Mouse (Mus musculus) inflammation-experienced regulatory T-cells, adult 6 months (primary cell): ENCODE measurements around the gene Gfod2. TPM values are rescaled to one million over a fixed set of nuclear protein-coding genes. Genes with fewer than 3 reads are reported as not detected.

Source experiments
- ATAC-seq: one replicate; pipeline ENCODE4 v1.8.0; 2017
- polyA plus RNA-seq, 3 experiments: library from polyadenylated mRNA; unstranded; fragments of 100-300 nt; shearing (Covaris generic); gene quantifications; one replicate each; pipeline ENCODE4 v1.2.1; 2017

The Gfod2 gene
- polyA plus RNA-seq, 3 experiments from 2014 or later, result 1.7 to 5.9 (median 3.9) TPM

GRCm38 (mm10) chr8:105702001-105702401 is 56.5 kb downstream of the Gfod2 start:
- ATAC-seq, result no peak

DNA sequence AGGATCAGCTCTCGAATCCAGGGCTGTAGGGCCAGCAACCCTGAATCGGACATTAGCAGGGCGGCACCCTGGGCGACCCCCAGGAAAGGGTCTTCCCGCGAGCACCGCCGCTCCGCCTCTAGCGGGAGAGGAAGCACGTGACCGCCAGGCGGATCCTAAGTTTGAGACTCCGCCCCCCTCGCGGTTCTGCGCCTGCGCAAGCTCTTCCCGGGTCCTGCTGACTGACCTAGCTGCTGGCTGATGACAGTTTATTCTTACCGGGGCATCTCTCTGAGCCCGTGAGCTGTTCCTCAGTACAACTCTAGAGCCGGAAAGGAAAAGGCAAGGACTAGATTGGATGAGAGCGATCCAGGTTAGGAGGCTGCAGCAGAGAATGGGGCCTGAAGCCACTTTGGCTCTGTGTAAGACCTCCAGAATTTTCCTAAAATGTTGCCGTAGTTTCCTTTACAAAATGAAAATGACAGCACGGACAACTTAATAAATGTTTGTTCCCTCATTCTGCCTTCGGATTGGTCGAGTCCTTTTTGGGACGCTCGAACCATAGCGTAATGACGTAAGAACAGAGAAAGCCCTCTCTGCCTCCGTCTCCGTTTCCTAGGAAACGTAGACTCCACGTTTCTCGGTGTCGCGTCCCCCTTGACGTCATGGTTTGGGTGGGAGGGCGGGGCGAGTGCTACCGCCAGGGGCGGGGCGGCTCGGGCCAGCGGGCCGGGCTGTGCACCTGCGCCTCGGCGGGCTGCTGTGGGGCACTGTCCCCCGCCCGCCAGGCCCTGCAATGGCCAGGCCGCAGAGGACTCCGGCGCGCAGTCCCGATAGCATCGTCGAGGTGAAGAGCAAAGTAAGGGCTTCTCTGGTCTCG is 57.3 kb downstream of the Gfod2 start, which contains the start of the genes Acd and Pard6a:
Acd (minus strand) TSS at position 137 of the 859 bp plus-strand sequence.
Pard6a (plus strand) TSS at position 183 of the 859 bp plus-strand sequence.
- ATAC-seq, result peak; percentile 84

- peak; percentile 43 for ATAC-seq
Observed at GRCm38 (mm10) chr8:105700566-105700965, 57.9 kb downstream of the Gfod2 start.

DNA sequence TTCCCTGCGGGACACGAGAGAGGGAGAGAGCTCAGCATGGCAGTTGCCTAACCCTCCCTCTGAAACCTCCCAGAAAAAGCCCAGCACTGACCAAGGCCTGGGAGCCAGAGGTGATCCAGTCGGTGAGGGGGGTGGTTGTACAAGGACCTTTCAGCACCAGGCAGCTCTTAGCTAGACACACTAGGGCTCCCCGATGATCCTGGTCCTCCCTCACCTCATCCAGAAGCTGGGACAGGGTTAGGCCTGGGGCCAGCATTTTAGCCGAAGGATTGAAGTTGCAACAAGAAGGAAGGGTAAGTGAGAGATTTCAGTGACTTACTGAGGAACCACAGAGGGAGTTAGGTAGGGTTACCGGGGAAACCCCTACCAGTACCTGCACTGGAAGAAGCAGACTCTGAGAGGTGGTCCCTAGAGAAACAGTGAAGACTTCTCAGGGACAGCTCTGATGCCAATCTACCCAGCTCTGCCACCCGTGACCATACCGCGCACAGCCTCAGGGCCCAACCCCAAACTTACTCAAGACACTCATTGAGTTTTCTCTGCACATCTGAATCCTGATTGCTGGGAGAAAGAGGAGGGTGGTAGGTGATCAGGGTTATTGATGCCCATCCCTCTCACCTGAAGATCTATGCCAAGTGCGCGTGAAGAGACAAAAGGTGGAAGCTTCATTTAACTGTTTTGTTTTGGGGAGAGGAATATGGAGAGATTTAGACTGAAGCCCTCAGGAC is 58.8 kb downstream of the Gfod2 start:
- ATAC-seq, result no peak

DNA sequence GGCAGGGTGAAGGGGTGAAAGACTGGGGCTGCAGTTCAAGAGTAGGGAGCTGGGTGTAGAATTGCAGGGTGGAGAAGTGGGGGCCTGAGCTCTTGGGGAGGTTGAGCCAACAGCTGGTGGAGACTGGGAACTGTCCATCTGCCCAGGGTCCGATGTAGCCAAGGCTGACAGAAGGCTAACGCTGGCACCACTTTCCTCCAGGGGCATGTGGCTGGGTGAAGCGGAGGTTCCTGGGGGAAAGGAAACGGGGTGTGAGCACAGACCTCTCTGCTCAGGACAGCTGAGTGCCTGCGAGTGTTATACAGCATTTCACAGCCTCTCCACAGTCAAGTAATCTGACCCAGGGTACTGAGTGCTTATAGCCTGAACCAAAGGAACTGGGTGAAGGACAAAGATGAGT is 59.7 kb downstream of the Gfod2 start:
- no peak for ATAC-seq

DNA sequence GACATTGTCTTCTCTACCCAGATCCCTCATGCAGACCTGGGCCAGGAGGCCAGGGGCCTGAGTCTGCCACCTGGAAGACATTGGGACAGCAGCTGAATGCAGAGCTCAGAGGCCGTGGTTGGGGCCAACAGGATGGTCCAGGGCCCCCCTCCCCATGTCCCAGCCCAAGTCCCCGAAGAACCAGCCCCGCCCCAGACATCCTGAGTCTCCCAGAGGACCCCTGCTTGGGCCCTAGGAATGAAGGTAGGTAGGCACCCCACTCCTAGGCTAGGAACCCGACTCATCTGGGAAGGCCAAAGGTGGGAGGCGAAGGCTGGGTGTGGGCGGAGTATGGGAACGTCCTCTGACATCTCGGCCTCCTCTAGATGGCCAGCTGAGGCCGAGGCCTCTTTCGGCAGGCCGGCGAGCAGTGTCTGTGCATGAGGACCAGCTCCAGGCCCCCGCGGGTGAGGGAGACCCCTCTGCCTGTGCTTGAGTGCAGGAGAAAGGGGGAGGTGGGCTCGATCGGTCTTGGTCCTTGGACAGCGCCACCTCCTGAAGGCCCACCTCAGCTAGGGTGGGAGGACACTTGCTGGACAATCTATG is 61.2 kb downstream of the Gfod2 start:
- no peak for ATAC-seq

GRCm38 (mm10) chr8:105695080-105695780 is 63.2 kb downstream of the Gfod2 start:
- ATAC-seq, result no peak

DNA sequence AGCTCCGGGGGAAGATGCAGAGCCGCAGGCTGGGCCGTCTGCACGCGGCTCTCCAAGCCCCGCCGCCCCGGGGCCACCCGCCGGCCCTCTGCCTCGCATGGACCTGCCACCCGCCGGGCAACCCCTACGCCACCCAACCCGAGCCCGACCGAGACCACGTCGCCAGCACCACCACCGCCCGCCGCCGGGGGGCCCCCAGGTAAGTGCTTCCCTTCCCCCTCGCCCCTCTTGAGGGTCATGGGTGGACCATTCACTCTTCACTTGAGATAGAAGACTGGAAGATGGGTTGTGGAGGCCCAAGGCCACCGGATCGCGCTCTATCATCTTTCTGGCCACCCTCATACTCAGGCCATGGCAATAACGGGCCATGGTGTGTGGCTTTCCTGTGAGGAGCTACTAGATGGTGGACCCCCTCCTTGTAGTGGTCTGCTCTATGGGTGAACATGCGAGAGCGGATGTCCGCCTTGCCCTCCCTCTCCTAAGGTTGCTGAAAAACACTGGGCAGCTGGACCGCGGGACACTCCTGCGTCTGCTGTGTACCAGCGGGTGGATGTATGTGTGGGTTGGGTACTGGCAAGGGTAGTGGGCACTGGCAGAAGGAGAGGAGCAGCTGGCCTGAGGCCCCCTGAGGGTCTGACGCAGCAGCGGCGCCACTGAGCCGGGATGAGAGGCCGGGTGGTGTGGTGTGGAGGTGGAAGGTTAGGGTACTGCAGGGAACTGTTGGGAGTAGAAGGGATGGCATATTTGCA is 64.2 kb downstream of the Gfod2 start:
- ATAC-seq, result no peak

DNA sequence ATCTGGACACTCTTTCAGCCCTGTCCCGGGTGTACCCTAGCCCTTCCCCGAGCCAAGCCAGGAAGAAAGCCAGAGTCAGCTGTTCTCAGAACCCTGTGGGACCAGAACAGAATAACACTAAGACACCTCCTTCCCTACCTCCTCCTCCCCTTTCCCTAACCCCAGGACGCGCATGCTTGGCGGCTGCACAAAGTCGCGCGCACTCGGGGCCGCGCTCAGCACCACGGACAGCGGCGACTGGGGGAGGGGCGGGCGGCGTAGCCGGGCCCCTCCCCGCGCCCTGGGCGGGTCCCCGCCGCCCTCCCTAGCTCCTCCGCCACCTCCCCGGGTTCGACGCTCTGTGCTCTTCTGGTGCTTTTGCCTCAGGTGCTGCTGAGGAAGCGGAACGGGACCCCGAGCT is 64.8 kb downstream of the Gfod2 start:
- ATAC-seq, result no peak

DNA sequence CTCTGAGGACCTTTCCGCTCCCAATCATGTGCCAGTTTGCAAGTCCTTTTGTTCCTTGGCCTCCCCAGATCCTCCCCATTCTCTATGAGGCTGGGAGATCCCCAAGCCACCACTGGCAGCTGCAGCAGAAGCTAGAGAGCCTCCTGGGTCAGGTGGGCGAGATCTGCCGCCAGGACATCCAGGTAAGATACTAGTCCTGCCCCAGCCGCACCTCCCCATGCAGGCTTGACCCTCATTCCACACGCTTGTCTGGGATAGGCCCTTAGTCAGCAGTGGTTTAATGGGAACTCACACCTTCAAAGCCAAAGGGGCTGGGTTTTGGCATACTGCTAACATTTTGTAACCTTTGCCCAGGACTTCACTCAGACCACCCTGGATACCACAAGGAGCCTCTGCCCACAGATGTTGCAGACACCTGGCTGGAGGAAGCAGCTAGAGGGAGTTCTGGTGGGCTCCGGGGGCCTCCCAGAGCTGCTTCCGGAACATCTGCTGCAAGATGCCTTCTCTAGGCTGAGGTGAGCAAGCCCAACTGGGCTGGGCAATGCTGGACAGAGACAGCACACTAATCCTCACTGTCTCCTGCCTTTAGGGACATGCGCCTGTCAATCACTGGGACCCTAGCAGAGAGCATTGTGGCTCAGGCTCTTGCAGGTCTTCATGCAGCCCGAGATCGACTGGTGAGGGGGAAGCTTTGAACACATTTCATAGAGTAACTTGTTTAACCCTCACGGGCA is 65.8 kb downstream of the Gfod2 start:
- ATAC-seq, result no peak

DNA sequence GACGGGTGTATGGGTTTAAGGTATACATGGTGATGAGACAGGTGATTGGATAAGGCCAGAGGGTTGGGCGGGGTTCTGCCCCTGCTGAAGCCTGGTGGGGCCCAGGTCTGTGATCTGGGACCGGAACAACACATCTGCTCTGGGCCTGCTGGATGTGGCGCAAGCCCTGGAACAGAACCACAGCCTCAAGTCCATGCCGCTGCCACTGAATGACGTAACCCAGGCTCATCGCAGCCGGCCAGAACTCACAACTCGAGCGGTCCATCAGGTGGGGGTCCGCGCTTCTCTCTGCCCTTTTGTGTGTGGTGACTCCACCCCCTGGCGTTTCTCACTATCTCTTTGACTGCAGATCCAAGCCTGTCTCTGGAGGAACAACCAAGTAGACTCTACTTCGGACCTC is 67.5 kb downstream of the Gfod2 start:
- ATAC-seq, result no peak

- ATAC-seq, result no peak
Observed at GRCm38 (mm10) chr8:105689983-105690360, 68.5 kb downstream of the Gfod2 start.

DNA sequence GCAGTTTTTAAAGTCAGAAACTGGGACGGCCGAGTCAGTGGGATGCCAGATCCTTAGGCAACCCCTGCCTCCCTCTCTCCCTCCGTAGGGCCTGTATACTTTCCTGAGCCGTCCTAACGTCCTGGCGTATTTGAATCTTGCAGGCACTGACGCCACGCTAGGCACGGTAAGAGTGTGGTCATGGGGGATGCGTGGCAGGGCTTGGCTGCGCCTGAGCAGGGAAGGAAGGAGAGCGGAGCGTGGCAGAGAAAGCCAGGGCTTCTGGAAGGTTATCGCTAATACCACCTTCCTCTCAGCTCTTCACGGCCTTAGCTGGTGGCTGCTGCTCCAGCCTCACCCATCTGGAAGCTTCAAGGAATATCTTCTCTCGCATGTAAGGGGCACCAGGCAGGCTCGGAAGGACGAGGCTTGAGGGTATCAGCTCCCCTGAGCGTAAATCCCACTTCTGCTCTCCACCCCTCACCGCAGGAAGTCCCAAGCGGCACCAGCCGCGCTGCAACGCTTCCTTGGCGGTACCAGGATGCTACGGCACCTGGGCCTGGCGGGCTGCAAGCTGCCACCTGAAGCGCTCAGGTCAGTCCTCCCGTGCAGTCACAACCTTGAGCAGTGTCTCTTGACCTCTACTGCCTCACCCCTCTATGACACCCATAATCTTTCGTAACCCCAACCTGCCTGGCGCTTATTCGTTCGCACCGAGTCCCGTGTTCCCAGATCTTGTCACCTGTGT is 69.0 kb downstream of the Gfod2 start:
- ATAC-seq, result no peak

DNA sequence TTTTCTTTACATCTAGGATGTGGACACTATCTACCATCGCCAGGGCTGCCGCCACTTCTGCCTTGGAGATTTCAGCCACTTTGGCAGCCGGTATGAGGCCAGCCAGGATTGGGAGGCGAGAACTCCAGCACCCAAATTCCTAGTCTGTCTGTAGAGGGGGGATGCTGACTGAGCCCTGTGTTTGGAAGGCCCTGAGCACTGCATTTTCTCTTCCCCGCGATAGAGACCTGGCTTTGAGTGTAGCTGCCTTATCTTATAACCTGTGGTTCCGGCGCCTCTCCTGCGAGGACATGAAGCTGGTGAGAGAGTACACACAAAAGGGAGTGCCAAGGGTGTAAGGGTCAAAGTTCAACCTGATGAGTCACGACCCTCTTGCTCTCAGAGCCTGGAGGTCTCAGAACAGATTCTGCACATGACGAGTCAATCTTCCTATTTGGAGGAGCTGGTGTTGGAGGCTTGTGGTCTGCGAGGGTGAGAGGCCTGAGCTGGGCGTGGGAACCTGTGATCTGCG is 70.2 kb downstream of the Gfod2 start:
- ATAC-seq, result no peak

DNA sequence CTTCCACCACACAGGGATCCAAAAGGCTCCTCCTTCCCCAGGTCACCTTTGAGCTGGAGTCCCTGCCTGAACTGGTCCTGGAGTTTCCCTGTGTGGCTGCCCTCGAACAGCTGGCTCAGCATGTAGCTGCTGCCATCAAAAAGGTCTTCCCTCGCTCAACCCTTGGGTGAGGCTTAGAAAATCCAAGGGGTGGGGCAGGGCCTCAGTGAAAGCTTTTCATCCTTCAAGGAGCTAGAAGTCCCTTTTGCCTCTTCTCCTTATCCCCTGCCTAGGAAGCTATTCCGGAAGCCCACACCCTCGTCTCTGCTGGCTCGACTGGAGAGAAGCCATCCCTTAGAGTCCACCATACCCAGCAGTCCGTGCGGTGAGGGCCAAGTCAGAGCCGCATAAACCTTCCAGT is 71.0 kb downstream of the Gfod2 start:
- no peak for ATAC-seq

GRCm38 (mm10) chr8:105686551-105686950 is 71.9 kb downstream of the Gfod2 start:
- ATAC-seq, result peak; percentile 12

- peak; percentile 88 for ATAC-seq
Observed at GRCm38 (mm10) chr8:105685796-105686308, 72.6 kb downstream of the Gfod2 start, which contains the start of gene Carmil2. Gene Carmil2 (plus strand): TSS chr8:105686274.

GRCm38 (mm10) chr8:105685325-105685724 is 73.1 kb downstream of the Gfod2 start:
- no peak for ATAC-seq

DNA sequence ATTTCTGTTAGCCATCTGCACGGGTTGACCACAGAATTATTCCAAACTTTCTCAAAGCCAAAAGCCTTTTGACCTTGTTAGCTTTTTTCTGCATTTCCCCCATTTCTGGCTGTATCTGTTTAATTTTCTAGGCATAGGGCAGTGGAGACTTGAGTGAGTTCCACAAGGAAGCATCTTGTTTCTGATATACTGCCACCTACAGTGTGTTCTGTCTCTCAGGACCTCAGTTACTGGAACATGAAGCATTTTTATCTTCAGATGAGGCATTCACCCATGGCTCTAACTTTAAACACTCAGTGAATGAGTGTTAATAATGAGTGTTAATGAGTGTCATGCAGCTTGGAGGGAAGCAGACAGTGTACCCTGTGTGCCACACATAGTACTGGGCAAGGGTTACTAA is 80.6 kb downstream of the Gfod2 start:
- no peak for ATAC-seq
